Mouse (Mus musculus) MN1 (cell line): Measurements from ENCODE around the gene Sarm1.
A peak's percentile ranks its signal among the peaks of the same experiment; 100 is the strongest.
"Not testable (repeated sequence)": the region's sequence is repeated elsewhere in the genome, so short reads cannot be mapped to it uniquely, and the experiment has no call there.

Source experiments
- DNase-seq: peaks from one replicate; pipeline ENCODE4 v3.0.0-alpha.2; 2016; ENCODE audit warnings: low spot score

Gene Sarm1

GRCm38 (mm10) chr11:78497544-78498522 is at the start of gene Sarm1:
Sarm1 (minus strand) TSS chr11:78497754.
- DNase-seq = peak; percentile 97

GRCm38 (mm10) chr11:78545181-78545580 is 47.6 kb upstream of the Sarm1 start:
- DNase-seq = no peak

DNA sequence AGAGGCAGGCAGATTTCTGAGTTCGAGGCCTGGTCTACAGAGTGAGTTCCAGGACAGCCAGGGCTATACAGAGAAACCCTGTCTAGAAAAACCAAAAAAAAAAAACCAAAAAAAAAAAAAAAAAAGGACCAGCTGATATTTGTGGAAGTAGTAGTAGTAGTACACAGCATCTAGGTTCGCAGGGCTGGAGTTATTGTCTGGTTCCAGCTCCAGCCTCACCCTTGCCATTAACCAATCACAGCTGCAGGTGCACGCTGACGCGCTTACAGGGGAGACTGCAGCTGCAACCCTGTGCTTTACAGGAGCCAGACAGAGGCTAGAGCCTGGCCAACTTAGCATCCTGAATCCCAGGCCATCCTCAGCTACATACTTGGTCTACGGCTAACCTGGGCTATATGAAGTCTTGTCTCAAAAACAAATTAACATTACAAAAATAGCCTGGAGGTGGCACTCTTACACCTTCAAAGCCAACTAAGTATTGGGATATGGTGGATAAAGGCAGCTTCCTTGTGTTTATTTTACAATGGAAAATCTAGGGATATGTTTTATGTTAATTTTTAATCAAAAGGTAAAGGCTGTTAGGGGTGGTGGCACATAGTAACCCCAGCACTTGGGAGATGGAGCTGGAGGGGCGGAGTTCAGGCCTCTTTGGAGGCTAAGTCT is 47.0 kb upstream of the Sarm1 start:
- peak; percentile 34 for DNase-seq

DNA sequence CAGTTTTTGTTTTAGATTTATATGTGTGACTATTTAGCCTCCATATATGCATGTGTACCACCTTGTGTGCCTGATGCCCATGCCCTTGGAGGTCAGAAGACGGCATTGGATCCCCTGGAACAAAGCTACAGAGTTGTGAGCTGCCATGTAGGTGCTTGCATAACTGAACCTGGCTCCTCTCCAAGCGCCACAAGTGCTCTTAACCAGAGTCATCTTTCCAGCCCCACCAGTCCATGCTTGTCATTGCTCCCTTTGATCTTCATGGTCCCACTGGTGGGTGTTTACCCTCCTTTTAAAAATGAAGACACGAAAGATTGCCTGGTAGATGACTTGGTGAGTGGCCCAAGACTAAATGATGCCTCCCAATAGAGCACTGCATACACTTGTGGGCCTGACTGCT is 42.8 kb upstream of the Sarm1 start:
- no peak for DNase-seq

DNA sequence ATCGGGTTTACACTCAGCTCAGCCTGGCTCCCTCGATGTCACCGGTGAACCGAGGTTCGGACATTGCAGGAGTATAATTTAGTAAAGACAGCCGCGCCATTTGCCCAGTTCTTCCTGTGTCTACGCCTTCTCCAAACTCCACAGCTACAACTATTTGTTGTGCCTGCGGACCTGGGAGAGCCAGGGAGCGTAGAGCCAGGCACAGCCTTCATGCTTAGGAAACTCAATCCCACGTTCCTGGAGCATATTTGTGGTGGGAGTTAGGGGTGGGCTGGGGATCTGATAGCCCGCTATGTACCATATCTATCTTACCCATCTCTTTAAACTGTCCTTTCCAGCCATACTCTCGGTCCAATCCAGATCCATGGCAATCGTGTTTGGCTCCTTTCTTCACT is 39.1 kb upstream of the Sarm1 start:
- DNase-seq = no peak

GRCm38 (mm10) chr11:78536080-78536689 is 38.6 kb upstream of the Sarm1 start, which contains the start of the genes Tnfaip1 and Ift20:
Tnfaip1 (minus strand) TSS chr11:78536332.
Ift20 (plus strand) TSS chr11:78536361.
- peak; percentile 98 for DNase-seq

- peak; percentile 56 for DNase-seq
These were observed 38.0 kb upstream of the Sarm1 start for GRCm38 (mm10) chr11:78535376-78536079.

DNA sequence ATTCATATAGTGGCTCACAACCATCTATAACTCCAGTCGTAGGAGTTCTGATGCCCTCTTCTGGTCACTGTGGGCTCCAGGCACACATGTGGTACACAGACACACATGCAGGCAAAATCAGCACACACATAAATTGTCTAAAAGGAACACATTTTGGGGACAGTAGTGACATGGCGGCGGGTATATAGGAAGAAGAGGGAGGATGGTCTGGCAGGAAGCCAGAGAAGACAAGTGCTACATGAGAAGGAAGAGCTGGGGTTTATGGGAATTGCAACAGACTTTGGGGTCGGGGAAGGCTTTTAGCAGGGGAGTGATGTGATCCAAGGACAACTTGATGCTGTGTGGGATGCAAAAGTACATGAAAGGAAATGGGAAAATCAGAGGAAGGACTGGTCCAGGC is 37.0 kb upstream of the Sarm1 start:
- DNase-seq = no peak

DNA sequence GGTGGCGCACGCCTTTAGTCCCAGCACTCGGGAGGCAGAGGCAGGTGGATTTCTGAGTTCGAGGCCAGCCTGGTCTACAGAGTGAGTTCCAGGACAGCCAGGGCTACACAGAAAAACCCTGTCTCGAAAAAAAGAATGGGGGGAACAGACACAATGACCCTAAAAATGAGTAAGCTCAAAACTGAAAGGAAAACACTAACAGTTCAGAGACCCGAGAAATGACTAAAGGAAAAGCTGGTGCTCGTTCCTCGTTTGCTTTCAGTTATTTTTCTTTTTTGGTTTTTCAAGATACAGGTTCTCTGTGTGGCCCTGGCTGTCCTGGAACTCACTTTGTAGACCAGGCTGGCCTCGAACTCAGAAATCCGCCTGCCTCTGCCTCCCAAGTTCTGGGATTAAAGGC is 34.0 kb upstream of the Sarm1 start:
- not testable (repeated sequence) for DNase-seq

GRCm38 (mm10) chr11:78531046-78531445 is 33.5 kb upstream of the Sarm1 start:
- no peak for DNase-seq

DNA sequence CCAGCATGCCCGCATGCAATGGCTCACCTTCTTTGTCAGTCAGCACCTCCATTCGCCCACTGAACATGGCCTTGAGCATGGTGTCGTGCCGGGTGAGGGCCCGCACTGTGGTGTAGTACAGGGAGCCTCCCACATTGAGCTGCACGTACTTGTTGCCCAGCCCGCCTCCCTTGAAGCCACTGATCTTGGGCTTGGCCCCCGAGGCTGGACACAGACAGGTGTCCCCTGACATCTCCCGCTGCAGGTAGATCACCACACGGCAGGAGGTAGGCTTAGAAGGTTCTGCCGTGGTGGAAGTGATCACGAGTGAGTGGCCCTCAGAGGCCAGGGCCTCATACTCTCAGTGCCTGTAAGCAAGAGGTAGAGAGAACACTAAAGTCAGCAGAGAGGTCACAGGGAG is 32.4 kb upstream of the Sarm1 start:
- no peak for DNase-seq

- no peak for DNase-seq
These were observed 31.2 kb upstream of the Sarm1 start for GRCm38 (mm10) chr11:78528714-78529113.

DNA sequence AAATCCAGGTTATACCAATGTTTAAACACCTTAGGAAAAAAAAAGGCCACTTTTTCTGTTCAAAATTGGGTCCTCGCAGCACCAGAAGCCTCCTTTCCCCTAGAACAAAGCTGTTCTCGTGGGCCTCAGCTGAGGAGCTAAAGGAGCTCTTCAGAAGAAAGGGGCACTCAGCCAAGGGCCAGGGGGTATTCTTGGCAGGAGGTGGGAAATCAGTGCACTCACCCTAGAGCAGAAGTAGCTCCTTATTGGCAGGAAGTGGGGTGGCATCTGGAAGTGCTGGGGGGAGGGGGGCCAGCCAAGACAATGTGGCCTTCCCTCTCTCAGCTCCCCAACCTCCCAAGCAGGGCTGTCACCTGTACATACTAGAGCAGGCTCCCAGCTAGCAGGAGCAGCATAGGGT is 27.3 kb upstream of the Sarm1 start:
- DNase-seq = no peak

GRCm38 (mm10) chr11:78523241-78523955 is 25.8 kb upstream of the Sarm1 start:
- no peak for DNase-seq

DNA sequence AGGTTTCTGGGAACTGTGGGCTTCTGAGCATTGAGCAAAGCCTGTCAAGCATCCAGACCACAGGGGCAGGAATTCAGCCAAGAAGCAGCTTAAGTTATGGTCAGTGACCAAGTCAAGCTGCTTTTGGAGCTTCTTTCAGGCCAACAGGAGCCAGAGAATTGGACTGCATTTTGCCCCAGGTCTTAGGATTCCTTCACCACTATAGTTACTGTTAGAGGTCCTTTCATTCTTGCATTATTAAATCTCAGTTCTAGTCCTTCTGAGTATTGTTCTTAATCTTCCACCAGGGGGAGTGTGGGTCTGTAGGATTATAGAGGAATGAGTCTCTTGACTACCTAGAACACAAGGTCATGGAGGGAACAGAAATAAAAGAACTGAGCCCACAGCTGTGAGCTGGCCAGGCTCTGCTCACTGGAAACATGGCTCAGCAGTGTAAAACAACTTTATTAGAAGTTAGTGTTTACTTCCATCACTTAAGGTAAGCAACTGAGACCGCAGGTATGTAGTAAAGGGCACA is 25.0 kb upstream of the Sarm1 start:
- DNase-seq = peak; percentile 46

DNA sequence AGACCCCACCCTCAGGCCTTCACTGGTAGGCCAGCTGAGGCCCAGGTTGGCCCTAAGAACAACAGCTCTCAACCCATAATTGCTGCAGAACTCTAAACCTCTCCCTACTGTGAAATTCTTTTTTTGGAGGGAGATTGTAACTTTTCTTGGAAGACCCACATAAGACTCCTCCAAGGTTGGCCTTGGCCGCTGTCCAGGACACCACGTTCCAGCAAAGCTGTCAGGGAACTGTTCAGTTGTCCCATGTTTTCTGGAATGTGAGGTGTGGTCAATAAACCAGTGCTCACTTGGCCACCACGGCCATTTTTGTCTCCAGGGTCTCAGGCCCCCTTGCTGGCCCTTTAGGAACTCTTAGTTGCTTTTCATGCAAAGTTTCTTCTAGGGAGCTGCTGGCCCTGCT is 24.3 kb upstream of the Sarm1 start:
- DNase-seq = no peak

DNA sequence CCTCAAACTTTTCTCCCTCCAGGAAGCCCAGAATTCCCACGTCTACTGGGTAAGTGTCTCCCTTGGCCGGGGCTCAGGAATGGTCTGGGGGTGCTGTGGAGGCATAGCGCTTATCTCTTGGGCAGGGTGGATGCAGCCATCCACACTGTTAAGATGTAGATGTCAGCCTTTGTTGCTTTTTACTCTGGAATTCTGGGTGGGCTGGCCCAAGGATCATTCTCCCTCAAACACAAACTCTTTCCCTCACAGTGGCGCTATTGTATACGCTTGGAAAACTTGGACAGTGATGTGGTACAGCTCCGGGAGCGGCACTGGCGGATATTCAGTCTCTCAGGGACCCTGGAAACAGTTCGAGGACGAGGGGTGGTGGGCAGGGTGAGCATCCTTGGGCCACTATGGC is 21.4 kb upstream of the Sarm1 start:
- DNase-seq = no peak

- DNase-seq = no peak
These were observed 18.2 kb upstream of the Sarm1 start for GRCm38 (mm10) chr11:78515549-78516325.

GRCm38 (mm10) chr11:78513106-78513790 is 15.7 kb upstream of the Sarm1 start:
- DNase-seq = no peak
